26 mouse cellular contexts compared by ENCODE assay signal in genomic region chr7:83640581-83640980, GRCm38 (mm10). TPM values are rescaled to one million over a fixed set of nuclear protein-coding genes. Genes with fewer than 3 reads are reported as not detected.
A peak's percentile ranks its signal among the peaks of the same experiment; 100 is the strongest.
DNase-seq lines count a peak whose midpoint lies in the region; ATAC-seq and TF ChIP-seq lines count a peak whose summit lies in the region.
"Had no signal": no experiment of that assay in that cellular context is flagged by ENCODE, and none has a peak within 500 bp of the region (broad histone marks: within the 10 kb centered on the region; RNA-seq: fewer than 3 reads in every experiment).

No protein-coding gene starts in this region.

- H3K4me1 ChIP-seq in forebrain, embryonic 10.5 days = peaks cover 16% of the 10 kb centered on the region
- H3K4me1 ChIP-seq in forebrain, postnatal 0 days (ENCODE audit: insufficient read depth) = no peaks in the 10 kb centered on the region
- H3K4me1 ChIP-seq in heart, embryonic 15.5 days (replicated peaks) = peaks cover 39% of the 10 kb centered on the region
- no peaks in the 10 kb centered on the region; the same call in 1 of the 2 replicates for H3K4me1 ChIP-seq in lung, postnatal 0 days (ENCODE audit: insufficient read depth, low read depth, low read length)
- H3K4me1 ChIP-seq in embryonic facial prominence, embryonic 10.5 days = peaks cover 13% of the 10 kb centered on the region
- H3K4me1 ChIP-seq: embryonic facial prominence, embryonic 13.5 days; hindbrain, embryonic 12.5 days; liver, embryonic 13.5 days; neural tube, embryonic 15.5 days had no signal

- H3K27me3 ChIP-seq in forebrain, embryonic 10.5 days (ENCODE audit: poor library complexity, severe bottlenecking) = no peaks in the 10 kb centered on the region
- H3K27me3 ChIP-seq in forebrain, postnatal 0 days (ENCODE audit: insufficient read depth, low read length) = no peaks in the 10 kb centered on the region
- no peaks in the 10 kb centered on the region for H3K27me3 ChIP-seq in heart, embryonic 15.5 days
- H3K27me3 ChIP-seq in lung, postnatal 0 days (replicated peaks; ENCODE audit: insufficient read depth, low read length) = no peaks in the 10 kb centered on the region
- H3K27me3 ChIP-seq in embryonic facial prominence, embryonic 10.5 days (replicated peaks; ENCODE audit: low read depth, poor library complexity, severe bottlenecking) = no peaks in the 10 kb centered on the region
- H3K27me3 ChIP-seq: embryonic facial prominence, embryonic 13.5 days; hindbrain, embryonic 12.5 days; liver, embryonic 13.5 days; neural tube, embryonic 15.5 days had no signal

- no peak for ATAC-seq in forebrain, postnatal 0 days
- no peak for ATAC-seq in heart, embryonic 15.5 days (replicated peaks; ENCODE audit: insufficient number of reproducible peaks, insufficient read depth, low FRiP score, low read depth)
- no peak for ATAC-seq in lung, postnatal 0 days
- ATAC-seq: forebrain, embryonic 16.5 days; intestine, embryonic 16.5 days had no signal

- no peak overlapping the region for H3K4me2 ChIP-seq in forebrain, postnatal 0 days (ENCODE audit: low read depth)
- H3K4me2 ChIP-seq in heart, embryonic 15.5 days = no peak overlapping the region
- H3K4me2 ChIP-seq in lung, postnatal 0 days (replicated peaks; ENCODE audit: low read depth, low read length) = no peak overlapping the region
- H3K4me2 ChIP-seq: embryonic facial prominence, embryonic 13.5 days; hindbrain, embryonic 12.5 days; liver, embryonic 13.5 days; neural tube, embryonic 15.5 days had no signal

- TF ChIP-seq EP300 in lung, postnatal 0 days (IDR thresholded peaks at IDR 0.05) = no peak

- no peak for DNase-seq in forebrain, embryonic 10.5 days (ENCODE audit: extremely low spot score, low spot score)
- no peak for DNase-seq in forebrain, postnatal 0 days
- no peak for DNase-seq in heart, postnatal 10 days
- DNase-seq in lung, postnatal 0 days (ENCODE audit: low spot score) = peak; percentile 18
- DNase-seq in lung, postnatal 25 days (ENCODE audit: low spot score) = no peak
- no peak for DNase-seq in embryonic facial prominence, embryonic 10.5 days (ENCODE audit: low spot score)
- no peak for DNase-seq in embryo, embryonic 10 days (ENCODE audit: low spot score)
- DNase-seq: adrenal gland, postnatal 25 days; embryo, embryonic 11 days; gastrocnemius, postnatal 10 days; kidney, adult 8-10 months; kidney, postnatal 10 days; layer of hippocampus, postnatal 36 days; left cerebral cortex, postnatal 4 days; liver, embryonic 13.5 days; midbrain, embryonic 14.5 days; retina, postnatal 1 day; right cerebral cortex, postnatal 14 days; thymus, postnatal 14 days had no signal

- H3K4me3 ChIP-seq in forebrain, embryonic 10.5 days = no peak overlapping the region
- no peak overlapping the region for H3K4me3 ChIP-seq in forebrain, postnatal 0 days (ENCODE audit: low read depth, low read length)
- no peak overlapping the region for H3K4me3 ChIP-seq in heart, embryonic 15.5 days
- no peak overlapping the region for H3K4me3 ChIP-seq in lung, postnatal 0 days (ENCODE audit: low read depth, low read length)
- no peak overlapping the region for H3K4me3 ChIP-seq in embryonic facial prominence, embryonic 10.5 days
- H3K4me3 ChIP-seq: embryonic facial prominence, embryonic 13.5 days; hindbrain, embryonic 12.5 days; liver, embryonic 13.5 days; neural tube, embryonic 15.5 days had no signal

- no peak for TF ChIP-seq CTCF in forebrain, postnatal 0 days (IDR thresholded peaks at IDR 0.05; ENCODE audit: low read depth)
- no peak for TF ChIP-seq CTCF in lung, postnatal 0 days (IDR thresholded peaks at IDR 0.05)

- peaks cover 42% of the 10 kb centered on the region for H3K36me3 ChIP-seq in forebrain, embryonic 10.5 days (replicated peaks)
- H3K36me3 ChIP-seq in forebrain, postnatal 0 days (ENCODE audit: insufficient read depth) = no peaks in the 10 kb centered on the region
- H3K36me3 ChIP-seq in heart, embryonic 15.5 days = peaks cover 38% of the 10 kb centered on the region
- H3K36me3 ChIP-seq in lung, postnatal 0 days (ENCODE audit: insufficient read depth, low read length) = peaks cover 10% of the 10 kb centered on the region; the same call in 1 of the 2 replicates
- H3K36me3 ChIP-seq in embryonic facial prominence, embryonic 10.5 days (replicated peaks) = peaks cover 55% of the 10 kb centered on the region

- no peaks in the 10 kb centered on the region for H3K9me3 ChIP-seq in forebrain, embryonic 10.5 days
- no peaks in the 10 kb centered on the region for H3K9me3 ChIP-seq in forebrain, postnatal 0 days (ENCODE audit: low read length)
- no peaks in the 10 kb centered on the region for H3K9me3 ChIP-seq in heart, embryonic 15.5 days (replicated peaks)
- H3K9me3 ChIP-seq in lung, postnatal 0 days (ENCODE audit: low read length) = no peaks in the 10 kb centered on the region
- no peaks in the 10 kb centered on the region for H3K9me3 ChIP-seq in embryonic facial prominence, embryonic 10.5 days
- H3K9me3 ChIP-seq: embryonic facial prominence, embryonic 13.5 days; hindbrain, embryonic 12.5 days; liver, embryonic 13.5 days; neural tube, embryonic 15.5 days had no signal

- peak overlapping the region; percentile 44; the same call in 1 of the 2 replicates for H3K27ac ChIP-seq in forebrain, embryonic 10.5 days
- H3K27ac ChIP-seq in forebrain, postnatal 0 days (ENCODE audit: low read depth, low read length) = no peak overlapping the region
- H3K27ac ChIP-seq in heart, embryonic 15.5 days = peak overlapping the region; percentile 66; the same call in 1 of the 2 replicates
- H3K27ac ChIP-seq in lung, postnatal 0 days (ENCODE audit: low read length) = no peak overlapping the region
- 0 out of 2 replicates have a peak overlapping the region, but pooled peaks have one; percentile 14 for H3K27ac ChIP-seq in embryonic facial prominence, embryonic 10.5 days (replicated peaks)
- H3K27ac ChIP-seq: embryonic facial prominence, embryonic 13.5 days; hindbrain, embryonic 12.5 days; liver, embryonic 13.5 days; neural tube, embryonic 15.5 days had no signal

- 93% methylated on average over 5 of the region's 5 CpGs for WGBS in forebrain, embryonic 10.5 days
- WGBS in forebrain, postnatal 0 days = 91% methylated on average over 5 of the region's 5 CpGs
- WGBS in heart, embryonic 15.5 days = 81% methylated on average over 5 of the region's 5 CpGs
- WGBS in lung, postnatal 0 days = 85% methylated on average over 5 of the region's 5 CpGs
- WGBS in embryonic facial prominence, embryonic 10.5 days = 91% methylated on average over 5 of the region's 5 CpGs

- intact Hi-C loops in heart, postnatal 10 days (cut with DNase I) = no loop called here

- no peak overlapping the region for H3K9ac ChIP-seq in forebrain, postnatal 0 days
- no peak overlapping the region for H3K9ac ChIP-seq in heart, embryonic 15.5 days
- H3K9ac ChIP-seq in lung, postnatal 0 days (replicated peaks; ENCODE audit: low read depth) = no peak overlapping the region
- H3K9ac ChIP-seq: embryonic facial prominence, embryonic 13.5 days; hindbrain, embryonic 12.5 days; liver, embryonic 13.5 days; neural tube, embryonic 15.5 days had no signal

RNA-seq across cellular contexts. Expression of gene Stard5, which starts 8.8 kb away (rescaled TPM):
- polyA plus RNA-seq in forebrain, embryonic 10.5 days (2016; fragmentation: Nextera tagmentation; extraction: Ambion mirVana) = 12.6 and 14.2 TPM in 2 replicates
- 6.5 and 9.6 TPM in 2 replicates for total RNA-seq in forebrain, postnatal 0 days (2014; rRNA removed)
- polyA plus RNA-seq in forebrain, postnatal 0 days (2015; fragmentation: Nextera tagmentation; extraction: Ambion mirVana) = 4.8 and 5.5 TPM in 2 replicates
- polyA plus RNA-seq in heart, embryonic 15.5 days (2015; fragmentation: Nextera tagmentation; extraction: Ambion mirVana) = 29.8 and 36.0 TPM in 2 replicates
- total RNA-seq in heart, postnatal 10 days (2021) = 10 to 100 TPM; 19.5 to 22.9 TPM
- polyA plus RNA-seq in lung, postnatal 0 days (2015; fragmentation: Nextera tagmentation; extraction: Ambion mirVana) = 12.9 and 13.4 TPM in 2 replicates
- polyA plus RNA-seq in embryonic facial prominence, embryonic 10.5 days (2016; fragmentation: Nextera tagmentation; extraction: Ambion mirVana) = 15.1 and 16.8 TPM in 2 replicates

RNA-seq across cellular contexts. Expression of gene Tmc3, which starts 55.9 kb away (rescaled TPM):
- polyA plus RNA-seq in forebrain, embryonic 10.5 days (2016; fragmentation: Nextera tagmentation; extraction: Ambion mirVana) = 0.14 and 0.22 TPM in 2 replicates
- 0.24 and 0.46 TPM in 2 replicates for total RNA-seq in forebrain, postnatal 0 days (2014; rRNA removed)
- 0.08 TPM in 1 of 2 replicates, not detected in the other for polyA plus RNA-seq in forebrain, postnatal 0 days (2015; fragmentation: Nextera tagmentation; extraction: Ambion mirVana)
- polyA plus RNA-seq in heart, embryonic 15.5 days (2015; fragmentation: Nextera tagmentation; extraction: Ambion mirVana) = 0.64 and 2.0 TPM in 2 replicates
- total RNA-seq in heart, postnatal 10 days (2021) = 1 to 10 TPM; 1.8 to 1.9 TPM
- polyA plus RNA-seq in lung, postnatal 0 days (2015; fragmentation: Nextera tagmentation; extraction: Ambion mirVana) = 0.11 and 0.24 TPM in 2 replicates
- 0.72 and 1.0 TPM in 2 replicates for polyA plus RNA-seq in embryonic facial prominence, embryonic 10.5 days (2016; fragmentation: Nextera tagmentation; extraction: Ambion mirVana)
- polyA plus RNA-seq: lung, embryonic 16.5 days had no signal

Comparison
In these comparisons a context has a peak if more than half of its experiments do, and no peak if none do; other contexts are left out.
1. H3K27ac ChIP-seq: peak in forebrain, embryonic 10.5 days (single experiment), heart, embryonic 15.5 days (single experiment) and embryonic facial prominence, embryonic 10.5 days (single experiment); none in forebrain, postnatal 0 days (single experiment) and lung, postnatal 0 days (single experiment).